Mouse (Mus musculus) ES-Bruce4 (cell line): Measurements from ENCODE around the gene Stfa2.

Source experiments
- CTCF ChIP-seq: IDR thresholded peaks from one replicate; pipeline ENCODE4 v1.8.1; 2011; ENCODE audit warnings: low read depth, low read length
- EP300 ChIP-seq: IDR thresholded peaks from 2 replicates; pipeline ENCODE4 v1.6.1; 2011; ENCODE audit warnings: low read depth, low read length; ENCODE audit not compliant: insufficient read depth
- POLR2A ChIP-seq: IDR thresholded peaks from one replicate; pipeline ENCODE4 v1.8.1; 2011; ENCODE audit warnings: low read length; ENCODE audit not compliant: insufficient read depth

DNA sequence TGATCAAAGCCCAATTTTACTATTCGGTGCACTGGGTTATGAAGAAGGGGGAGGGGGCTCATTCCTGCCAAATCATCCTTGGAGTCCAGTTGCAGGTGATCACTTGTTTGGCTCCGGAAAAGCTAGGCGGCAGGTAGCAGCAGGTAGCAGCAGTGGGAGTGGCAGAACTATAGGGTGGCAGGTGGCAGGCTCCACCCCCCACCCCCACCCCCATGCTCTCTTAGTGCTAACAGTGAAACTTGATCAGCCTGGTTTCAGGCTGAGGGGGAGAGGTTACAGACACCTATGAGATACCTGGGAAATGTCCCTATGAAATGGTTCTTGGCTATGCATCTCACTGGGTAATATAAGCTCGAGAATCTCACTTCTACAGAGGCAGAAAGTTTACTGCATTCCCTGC, 19.2 kb downstream of the Stfa2 start:
- no peak for TF ChIP-seq POLR2A
- no peak for TF ChIP-seq CTCF
- TF ChIP-seq EP300, result 0 out of 2 replicates have a peak, but pooled peaks have one; percentile 21
